Mouse (Mus musculus) ES-E14 (cell line): ENCODE data around the gene Trpm4.

Experiments
- CHD2 ChIP-seq: IDR thresholded peaks from 2 replicates; pipeline ENCODE4 v1.6.1; 2014; ENCODE audit warnings: mild to moderate bottlenecking, low read depth, low read length, inconsistent platforms
- HCFC1 ChIP-seq: IDR thresholded peaks from 2 replicates; pipeline ENCODE4 v1.6.1; 2012; ENCODE audit warnings: low read length, inconsistent platforms, borderline replicate concordance; ENCODE audit not compliant: insufficient read depth
- MAFK ChIP-seq: IDR thresholded peaks from 2 replicates; pipeline ENCODE4 v1.6.1; 2014; ENCODE audit warnings: mild to moderate bottlenecking, low read depth, low read length, inconsistent platforms; ENCODE audit not compliant: insufficient read depth
- ZC3H11A ChIP-seq: IDR thresholded peaks from 2 replicates; pipeline ENCODE4 v1.6.1; 2012; ENCODE audit warnings: low read depth, mild to moderate bottlenecking, inconsistent platforms, low read length, borderline replicate concordance
- ZNF384 ChIP-seq: IDR thresholded peaks from 2 replicates; pipeline ENCODE4 v1.6.1; 2012; ENCODE audit warnings: low read depth, low read length, inconsistent platforms

GRCm38 (mm10) chr7:45315182-45315701, 18.3 kb downstream of the Trpm4 start:
- TF ChIP-seq ZNF384: no peak
- TF ChIP-seq HCFC1: no peak
- TF ChIP-seq MAFK: no peak
- TF ChIP-seq CHD2: no peak
- TF ChIP-seq ZC3H11A: no peak
